Comparison of ENCODE assay signal across 12 mouse cellular contexts in genomic region chr4:132960313-132960712, GRCm38 (mm10). TPM values are rescaled to one million over a fixed set of nuclear protein-coding genes. Genes with fewer than 3 reads are reported as not detected.
A peak's percentile ranks its signal among the peaks of the same experiment; 100 is the strongest.
DNase-seq lines count a peak whose midpoint lies in the region; ATAC-seq lines count a peak whose summit lies in the region.
"Had no signal": no experiment of that assay in that cellular context is flagged by ENCODE, and none has a peak within 500 bp of the region (broad histone marks: within the 10 kb centered on the region; RNA-seq: fewer than 3 reads in every experiment).

No protein-coding gene starts in this region.

- H3K4me3 ChIP-seq in heart, embryonic 12.5 days = no peak overlapping the region
- no peak overlapping the region for H3K4me3 ChIP-seq in neural tube, embryonic 13.5 days
- no peak overlapping the region for H3K4me3 ChIP-seq in intestine, embryonic 14.5 days (ENCODE audit: low read depth, low read length)
- H3K4me3 ChIP-seq: forebrain, embryonic 15.5 days; neural tube, embryonic 12.5 days had no signal

- intact Hi-C loops in heart, postnatal 25 days (cut with DNase I) = no loop called here

- H3K4me2 ChIP-seq in heart, embryonic 12.5 days = no peak overlapping the region
- H3K4me2 ChIP-seq in neural tube, embryonic 13.5 days = no peak overlapping the region
- H3K4me2 ChIP-seq in intestine, embryonic 14.5 days (ENCODE audit: low read length) = no peak overlapping the region
- H3K4me2 ChIP-seq: forebrain, embryonic 15.5 days; neural tube, embryonic 12.5 days had no signal

- no peak for DNase-seq in heart, postnatal 25 days (ENCODE audit: low spot score)
- DNase-seq in neural tube, embryonic 10.5 days (ENCODE audit: extremely low spot score, low spot score) = no peak
- DNase-seq in intestine, embryonic 14.5 days (ENCODE audit: low spot score) = no peak
- DNase-seq in testis, postnatal 14 days (ENCODE audit: low spot score) = peak; percentile 66
- no peak for DNase-seq in spleen, adult 18-20 months
- no peak for DNase-seq in cerebellum, postnatal 10 days
- DNase-seq: lung, adult 2 months had no signal

- H3K27ac ChIP-seq in heart, embryonic 12.5 days (ENCODE audit: poor library complexity, severe bottlenecking) = peak overlapping the region; percentile 92
- peak overlapping the region; percentile 84; the same call in 1 of the 2 replicates for H3K27ac ChIP-seq in neural tube, embryonic 13.5 days (replicated peaks)
- peak overlapping the region; percentile 84; the same call in 1 of the 2 replicates for H3K27ac ChIP-seq in intestine, embryonic 14.5 days (ENCODE audit: low read depth)
- H3K27ac ChIP-seq: kidney, postnatal 0 days had no signal

- WGBS in heart, embryonic 12.5 days = 50% methylated on average over 5 of the region's 5 CpGs
- 62% methylated on average over 5 of the region's 5 CpGs for WGBS in neural tube, embryonic 13.5 days
- WGBS in intestine, embryonic 14.5 days = 39% methylated on average over 5 of the region's 5 CpGs

- H3K9ac ChIP-seq in heart, embryonic 12.5 days = no peak overlapping the region
- no peak overlapping the region for H3K9ac ChIP-seq in neural tube, embryonic 13.5 days
- H3K9ac ChIP-seq in intestine, embryonic 14.5 days (ENCODE audit: low read length) = no peak overlapping the region
- H3K9ac ChIP-seq: forebrain, embryonic 15.5 days; neural tube, embryonic 12.5 days had no signal

- no peaks in the 10 kb centered on the region for H3K36me3 ChIP-seq in heart, embryonic 12.5 days
- H3K36me3 ChIP-seq in neural tube, embryonic 13.5 days = no peaks in the 10 kb centered on the region
- no peaks in the 10 kb centered on the region for H3K36me3 ChIP-seq in intestine, embryonic 14.5 days (ENCODE audit: control insufficient read depth, insufficient read depth, low read length)
- H3K36me3 ChIP-seq: forebrain, embryonic 15.5 days; neural tube, embryonic 12.5 days had no signal

- peaks cover 56% of the 10 kb centered on the region for H3K4me1 ChIP-seq in heart, embryonic 12.5 days (replicated peaks)
- peaks cover 48% of the 10 kb centered on the region for H3K4me1 ChIP-seq in neural tube, embryonic 13.5 days (replicated peaks)
- H3K4me1 ChIP-seq in intestine, embryonic 14.5 days (replicated peaks; ENCODE audit: control insufficient read depth, insufficient read depth, low read length) = peaks cover 30% of the 10 kb centered on the region

- H3K9me3 ChIP-seq in heart, embryonic 12.5 days (replicated peaks) = no peaks in the 10 kb centered on the region
- no peaks in the 10 kb centered on the region for H3K9me3 ChIP-seq in neural tube, embryonic 13.5 days
- no peaks in the 10 kb centered on the region for H3K9me3 ChIP-seq in intestine, embryonic 14.5 days (ENCODE audit: control insufficient read depth, low read length)
- H3K9me3 ChIP-seq: forebrain, embryonic 15.5 days; neural tube, embryonic 12.5 days had no signal

- ATAC-seq in heart, embryonic 12.5 days (ENCODE audit: insufficient number of reproducible peaks, low FRiP score) = no peak
- no peak for ATAC-seq in neural tube, embryonic 13.5 days (ENCODE audit: low read depth)
- 0 out of 2 replicates have a peak, but pooled peaks have one; percentile 20 for ATAC-seq in intestine, embryonic 14.5 days (replicated peaks; ENCODE audit: low FRiP score, low TSS enrichment, low read depth)
- ATAC-seq: forebrain, embryonic 15.5 days had no signal

- H3K27me3 ChIP-seq in heart, embryonic 12.5 days (replicated peaks) = no peaks in the 10 kb centered on the region
- H3K27me3 ChIP-seq in neural tube, embryonic 13.5 days = no peaks in the 10 kb centered on the region
- H3K27me3 ChIP-seq in intestine, embryonic 14.5 days (replicated peaks; ENCODE audit: control insufficient read depth, insufficient read depth, low read length) = no peaks in the 10 kb centered on the region
- H3K27me3 ChIP-seq: forebrain, embryonic 15.5 days; neural tube, embryonic 12.5 days had no signal

RNA-seq across cellular contexts. Expression of gene Fgr, which starts 13.6 kb away (rescaled TPM):
- polyA plus RNA-seq in heart, embryonic 12.5 days (2016; fragmentation: Nextera tagmentation; extraction: Ambion mirVana) = 0.19 and 0.23 TPM in 2 replicates
- under 1 TPM; 0.26 to 0.39 TPM for total RNA-seq in heart, postnatal 25 days (2021)
- polyA plus RNA-seq in neural tube, embryonic 13.5 days (2015; fragmentation: Nextera tagmentation; extraction: Ambion mirVana) = not detected in 2 replicates
- 0.62 and 0.99 TPM in 2 replicates for polyA plus RNA-seq in intestine, embryonic 14.5 days (2014; fragmentation: Nextera tagmentation; extraction: Ambion mirVana)

RNA-seq across cellular contexts. Expression of gene Fam76a, which starts 38.0 kb away (rescaled TPM):
- polyA plus RNA-seq in heart, embryonic 12.5 days (2016; fragmentation: Nextera tagmentation; extraction: Ambion mirVana) = 25.9 and 29.0 TPM in 2 replicates
- 10 to 100 TPM; 32.0 to 42.2 TPM for total RNA-seq in heart, postnatal 25 days (2021)
- polyA plus RNA-seq in neural tube, embryonic 13.5 days (2015; fragmentation: Nextera tagmentation; extraction: Ambion mirVana) = 37.0 and 46.0 TPM in 2 replicates
- 40.1 and 41.9 TPM in 2 replicates for polyA plus RNA-seq in intestine, embryonic 14.5 days (2014; fragmentation: Nextera tagmentation; extraction: Ambion mirVana)

RNA-seq across cellular contexts. Expression of gene Ahdc1, which starts 50.7 kb away (rescaled TPM):
- 11.6 and 11.7 TPM in 2 replicates for polyA plus RNA-seq in heart, embryonic 12.5 days (2016; fragmentation: Nextera tagmentation; extraction: Ambion mirVana)
- total RNA-seq in heart, postnatal 25 days (2021) = 10 to 100 TPM; 43.2 to 50.4 TPM
- polyA plus RNA-seq in neural tube, embryonic 13.5 days (2015; fragmentation: Nextera tagmentation; extraction: Ambion mirVana) = 9.4 and 9.9 TPM in 2 replicates
- 7.3 and 8.1 TPM in 2 replicates for polyA plus RNA-seq in intestine, embryonic 14.5 days (2014; fragmentation: Nextera tagmentation; extraction: Ambion mirVana)
